Comparison of ENCODE assay signal across 9 mouse cellular contexts in the genomic region with DNA sequence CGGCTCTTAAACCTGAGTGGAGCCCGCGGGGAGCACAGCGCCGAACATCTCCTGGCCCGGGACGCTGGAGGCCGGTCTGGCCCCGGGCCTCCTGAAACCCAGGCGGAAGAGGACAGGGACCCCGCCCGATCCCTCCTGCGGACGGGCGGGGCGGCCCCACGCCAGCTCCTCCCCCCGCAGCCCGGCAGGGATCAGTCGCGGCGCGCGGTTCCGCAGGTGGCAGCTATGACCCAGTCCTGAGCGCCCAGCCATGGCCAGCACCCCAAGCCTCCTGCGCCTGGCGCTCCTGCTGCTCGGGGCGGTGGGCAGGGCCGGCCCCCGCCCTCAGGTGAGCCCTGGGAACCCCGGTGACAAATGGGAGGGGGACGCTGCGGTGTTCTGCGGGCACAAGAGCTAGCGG. TPM values are rescaled to one million over a fixed set of nuclear protein-coding genes. Genes with fewer than 3 reads are reported as not detected.
DNase-seq lines count a peak whose midpoint lies in the region; ATAC-seq lines count a peak whose summit lies in the region.
"Had no signal": no experiment of that assay in that cellular context is flagged by ENCODE, and none has a peak within 500 bp of the region (broad histone marks: within the 10 kb centered on the region; RNA-seq: fewer than 3 reads in every experiment).

A gene (plus strand): TSS at position 191 of the 400 bp plus-strand sequence.

- under 1% methylated on average over 36 of the region's 37 CpGs for WGBS in stomach, embryonic 16.5 days

- H3K9me3 ChIP-seq in stomach, embryonic 16.5 days (replicated peaks; ENCODE audit: control insufficient read depth, low read length) = no peaks in the 10 kb centered on the region

- peaks cover 32% of the 10 kb centered on the region for H3K27me3 ChIP-seq in stomach, embryonic 16.5 days (ENCODE audit: control insufficient read depth, insufficient read depth, low read length)

- H3K4me1 ChIP-seq in brown adipose tissue, adult 24 weeks (ENCODE audit: control insufficient read depth, insufficient read depth, insufficient read length, low read length) = no peaks in the 10 kb centered on the region
- peaks cover 7% of the 10 kb centered on the region; the same call in 1 of the 2 replicates for H3K4me1 ChIP-seq in stomach, embryonic 16.5 days (ENCODE audit: control insufficient read depth, insufficient read depth, low read length)

- DNase-seq in frontal cortex, postnatal 14 days (ENCODE audit: low spot score in 2 of 2) = no peak
- DNase-seq in induced T-regulatory cell, adult 2 months (ENCODE audit: low read depth) = peak; percentile 36
- DNase-seq in lung, postnatal 14 days = peak; percentile 49
- no peak for DNase-seq in layer of hippocampus, postnatal 14 days (ENCODE audit: low spot score in 2 of 2)
- DNase-seq in spleen, postnatal 4 days (ENCODE audit: low spot score in 2 of 2) = no peak

- ATAC-seq in frontal cortex, adult (ENCODE audit: low TSS enrichment) = peak; percentile 9; the same call in 1 of the 2 replicates
- ATAC-seq in stomach, embryonic 16.5 days (ENCODE audit: insufficient read depth, low FRiP score) = peak; percentile 62; the same call in 1 of the 2 replicates

- H3K4me2 ChIP-seq in stomach, embryonic 16.5 days (ENCODE audit: low read depth, low read length) = peak within 1 kb of the TSS; percentile 88

- peak within 1 kb of the TSS; percentile 65 for H3K9ac ChIP-seq in stomach, embryonic 16.5 days (ENCODE audit: low read length)

- H3K4me3 ChIP-seq in brown adipose tissue, adult 24 weeks (ENCODE audit: insufficient read depth, low read depth, low read length) = peak within 1 kb of the TSS; percentile 39; the same call in 1 of the 2 replicates
- peak within 1 kb of the TSS; percentile 52 for H3K4me3 ChIP-seq in stomach, embryonic 16.5 days (replicated peaks; ENCODE audit: low read length)

- H3K27ac ChIP-seq in brown adipose tissue, adult 24 weeks (replicated peaks; ENCODE audit: low read depth, low read length) = no peak within 1 kb of the TSS
- no peak within 1 kb of the TSS for H3K27ac ChIP-seq in stomach, embryonic 16.5 days (ENCODE audit: low read length)

- H3K36me3 ChIP-seq in stomach, embryonic 16.5 days (ENCODE audit: control insufficient read depth, insufficient read depth, low read length) = no peaks in the 10 kb centered on the region
- H3K36me3 ChIP-seq: G1E had no signal

RNA-seq across cellular contexts. Expression of the gene that starts here (rescaled TPM):
- not detected in 2 replicates for polyA plus RNA-seq in brown adipose tissue, adult 24 weeks (2012; ENCODE audit: insufficient read depth, insufficient read length, missing spikeins)
- polyA plus RNA-seq in stomach, embryonic 16.5 days (2015; fragmentation: Nextera tagmentation; extraction: Ambion mirVana) = 0.19 and 0.21 TPM in 2 replicates
- 1 to 10 TPM; 2.8 to 3.2 TPM for total RNA-seq in layer of hippocampus, postnatal 14 days (2021)
- polyA plus RNA-seq: G1E had no signal

Comparison
In these comparisons a context has a peak if more than half of its experiments do, and no peak if none do; other contexts are left out.
1. Peak in ATAC-seq, H3K4me3 ChIP-seq, H3K9ac ChIP-seq and H3K4me2 ChIP-seq in stomach, embryonic 16.5 days; RNA of the gene not detected or under 1 TPM.
2. DNase-seq: peak in induced T-regulatory cell, adult 2 months (single experiment) and lung, postnatal 14 days (single experiment); none in frontal cortex, postnatal 14 days (0 of 2), layer of hippocampus, postnatal 14 days (0 of 2) and spleen, postnatal 4 days (0 of 2).